Mouse (Mus musculus): Measurements from ENCODE around the gene Tob2. TPM values are rescaled to one million over a fixed set of nuclear protein-coding genes. Genes with fewer than 3 reads are reported as not detected.

The Tob2 gene
- total RNA-seq, 2 experiments from 2014 or later: 66.9 to 95.5 TPM

Other genes with a start within 250 kb of the Tob2 start
- gene L3mbtl2, start 194.9 kb downstream of the Tob2 start, total RNA-seq (2021): 10 to 100 TPM in 1 of 2 experiments, 1 to 10 TPM in 1; 9.6 to 10.8 TPM
- gene Chadl, start 161.5 kb downstream of the Tob2 start, total RNA-seq (2021): 1 to 10 TPM; 1.3 to 1.6 TPM
- 10 to 100 TPM; 70.3 to 72.9 TPM for gene Zc3h7b, start 113.7 kb downstream of the Tob2 start, total RNA-seq (2021)
- 10 to 100 TPM; 22.7 to 27.5 TPM for gene Rangap1, start 113.3 kb downstream of the Tob2 start, total RNA-seq (2021)
- 100 to 1,000 TPM in 1 of 2 experiments, 10 to 100 TPM in 1; 64.1 to 135 TPM for gene Tef, start 56.4 kb downstream of the Tob2 start, total RNA-seq (2021)
- 10 to 100 TPM; 29.7 to 38.0 TPM for gene Phf5a, start 13.1 kb upstream of the Tob2 start, total RNA-seq (2021)
- gene Aco2, start 13.5 kb upstream of the Tob2 start, total RNA-seq (2021): 1,000 to 10,000 TPM; 2,060 to 2,092 TPM
- gene Polr3h, start 67.4 kb upstream of the Tob2 start, total RNA-seq (2021): 1 to 10 TPM; 6.7 to 7.0 TPM
- gene Csdc2, start 78.0 kb upstream of the Tob2 start, total RNA-seq (2021): 10 to 100 TPM; 73.5 to 87.5 TPM
- 10 to 100 TPM; 26.6 to 27.0 TPM for gene Pmm1, start 102.1 kb upstream of the Tob2 start, total RNA-seq (2021)
- gene 1700029P11Rik, start 121.7 kb upstream of the Tob2 start, total RNA-seq (2021): not detected
- 10 to 100 TPM; 21.4 to 23.5 TPM for gene Xrcc6, start 129.0 kb upstream of the Tob2 start, total RNA-seq (2021)
- 10 to 100 TPM; 24.4 to 25.9 TPM for gene Desi1, start 175.1 kb upstream of the Tob2 start, total RNA-seq (2021)
- 10 to 100 TPM; 48.2 to 52.5 TPM for gene Snu13, start 188.8 kb upstream of the Tob2 start, total RNA-seq (2021)
- not detected for gene 4930407I10Rik, start 200.4 kb upstream of the Tob2 start, total RNA-seq (2021)
- not detected for gene Mei1, start 211.2 kb upstream of the Tob2 start, total RNA-seq (2021)

Measured in heart, postnatal 25 days (tissue).